Mouse (Mus musculus): ENCODE results near the gene Pcmtd2. TPM values are rescaled to one million over a fixed set of nuclear protein-coding genes. Genes with fewer than 3 reads are reported as not detected.

Pcmtd2 gene
- polyA plus RNA-seq, 1 experiment from 2014 or later, result 18.2 TPM

DNA sequence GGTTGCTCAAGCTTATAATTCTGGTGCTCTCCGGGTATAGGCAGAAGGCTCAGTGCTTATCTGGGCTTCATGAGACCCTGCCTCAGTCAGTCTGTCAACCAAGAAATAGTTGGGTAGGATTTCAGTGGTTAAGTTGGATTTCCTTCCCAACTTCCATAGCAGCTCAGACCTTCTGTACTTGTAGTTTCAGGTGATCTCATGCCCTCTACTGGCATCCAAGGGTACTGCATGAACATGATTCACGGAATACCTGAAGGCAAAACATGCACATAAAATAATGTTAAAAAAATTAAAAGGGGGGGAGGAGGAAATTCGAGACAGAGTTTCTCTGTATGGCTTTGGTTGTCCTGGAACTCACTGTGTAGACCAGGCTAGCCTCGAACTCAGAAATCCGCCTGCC, 29.3 kb downstream of the Pcmtd2 start:
- H3K36me3 ChIP-seq, result peaks cover 45% of the 10 kb centered on the region
- no peaks in the 10 kb centered on the region for H3K27me3 ChIP-seq (replicated peaks)
- no peaks in the 10 kb centered on the region for H3K9me3 ChIP-seq (replicated peaks)
- peaks cover 25% of the 10 kb centered on the region for H3K4me1 ChIP-seq
- H3K9ac ChIP-seq, result no peak overlapping the region
- no peak overlapping the region for H3K4me2 ChIP-seq
- H3K4me3 ChIP-seq, result no peak overlapping the region
- no peak for ATAC-seq
- no peak overlapping the region for H3K27ac ChIP-seq
- whole genome bisulfite sequencing (ENCODE audit: insufficient replicate concordance), result 47% methylated on average over 5 of the region's 5 CpGs

DNA sequence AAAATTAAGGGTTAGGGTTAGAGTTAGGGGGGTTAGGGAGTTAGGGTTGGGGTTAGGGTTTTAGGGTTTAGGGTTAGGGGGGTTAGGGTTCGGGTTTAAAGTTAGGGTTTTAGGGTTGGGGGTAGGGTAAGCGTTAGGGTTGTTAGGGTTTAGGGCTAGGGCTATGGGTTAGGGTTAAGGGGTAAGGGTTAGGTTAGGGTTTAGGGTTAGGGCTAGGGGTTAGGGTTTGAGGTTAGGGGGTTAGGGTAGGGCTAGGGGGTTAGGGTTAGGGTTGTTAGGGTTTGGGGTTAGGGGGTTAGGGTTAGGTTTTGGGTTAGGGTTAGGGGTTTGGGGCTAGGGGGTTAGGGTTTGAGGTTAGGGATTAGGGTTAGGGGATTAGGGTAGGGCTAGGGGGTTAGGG, 33.4 kb downstream of the Pcmtd2 start:
- WGBS (ENCODE audit: insufficient replicate concordance), result 68% methylated on average over 2 of the region's 2 CpGs
- H3K36me3 ChIP-seq, result peaks cover 58% of the 10 kb centered on the region
- H3K27me3 ChIP-seq (replicated peaks), result no peaks in the 10 kb centered on the region
- H3K9ac ChIP-seq, result no peak overlapping the region
- peaks cover 3% of the 10 kb centered on the region for H3K4me1 ChIP-seq
- no peak overlapping the region for H3K4me2 ChIP-seq
- no peaks in the 10 kb centered on the region for H3K9me3 ChIP-seq (replicated peaks)
- no peak overlapping the region for H3K4me3 ChIP-seq
- H3K27ac ChIP-seq, result no peak overlapping the region
- ATAC-seq, result no peak

DNA sequence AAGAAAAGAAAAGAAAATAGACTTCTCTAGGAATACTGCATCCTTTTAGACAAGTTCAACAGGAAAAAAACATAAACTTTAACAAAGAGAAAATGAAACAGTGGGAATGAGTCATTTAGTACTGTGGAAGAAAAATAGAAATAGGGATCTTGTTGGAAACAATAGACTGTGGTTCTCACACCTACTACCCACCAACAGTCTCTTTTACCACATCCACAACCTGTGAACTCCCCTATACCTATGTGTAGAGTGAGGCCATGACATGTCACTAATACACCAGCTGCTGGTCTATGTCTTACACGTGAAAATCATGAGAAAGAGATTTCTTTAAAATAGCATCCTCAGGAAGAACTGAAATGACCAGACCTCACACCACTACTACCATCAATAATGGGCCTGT, 41.2 kb downstream of the Pcmtd2 start:
- Histone ChIP-seq H3K4me1 (no peaks in the 10 kb centered on the region), H3K27me3 (replicated peaks) (no peaks in the 10 kb centered on the region), H3K4me3 (no peak overlapping the region), H3K36me3 (peaks cover 17% of the 10 kb centered on the region), H3K9ac (no peak overlapping the region), H3K9me3 (replicated peaks) (no peaks in the 10 kb centered on the region), H3K27ac (no peak overlapping the region), H3K4me2 (no peak overlapping the region)
- WGBS (ENCODE audit: insufficient replicate concordance), result 45% methylated on average over 1 of the region's 1 CpGs
- ATAC-seq, result no peak

DNA sequence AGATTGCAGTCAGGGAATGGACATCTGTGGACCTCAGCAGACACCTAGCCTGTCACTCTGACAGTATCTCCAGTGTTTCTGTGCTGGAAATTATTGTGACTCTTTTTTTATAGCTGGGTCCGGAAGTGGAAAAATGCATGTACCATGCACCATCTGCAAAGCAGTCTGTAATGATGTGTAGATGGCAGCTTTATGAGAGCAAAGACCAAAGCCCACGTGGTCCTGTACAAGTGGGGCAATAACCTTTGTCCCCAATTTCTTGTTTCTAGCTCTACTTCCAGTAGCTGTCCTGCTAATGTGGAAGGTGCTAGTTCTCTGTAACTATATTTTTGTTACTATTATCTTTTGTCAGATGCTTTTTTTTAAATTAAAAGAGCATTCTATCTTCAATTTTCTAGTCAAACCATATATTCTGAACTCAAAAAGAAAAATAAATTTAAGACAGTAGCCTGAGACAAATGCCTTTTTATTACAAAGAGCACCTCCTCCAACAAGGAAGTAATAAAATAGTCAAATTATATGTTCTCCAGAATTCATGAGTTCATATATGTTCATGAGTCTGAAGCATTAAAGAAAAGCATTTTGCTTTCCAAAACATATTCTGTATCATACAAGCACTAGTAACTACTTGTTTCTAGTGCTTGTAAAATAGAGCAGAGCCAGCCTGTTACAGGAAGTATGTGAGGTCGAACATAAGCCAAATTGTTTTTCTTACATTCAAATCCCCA, 45.5 kb downstream of the Pcmtd2 start:
- Histone ChIP-seq H3K36me3 (no peaks in the 10 kb centered on the region), H3K27ac (no peak overlapping the region), H3K4me1 (no peaks in the 10 kb centered on the region), H3K27me3 (replicated peaks) (no peaks in the 10 kb centered on the region), H3K4me3 (no peak overlapping the region), H3K4me2 (no peak overlapping the region), H3K9ac (no peak overlapping the region), H3K9me3 (replicated peaks) (no peaks in the 10 kb centered on the region)
- WGBS (ENCODE audit: insufficient replicate concordance), result 71% methylated on average over 3 of the region's 3 CpGs
- no peak for ATAC-seq

Other genes with a start within 250 kb of the Pcmtd2 start
- 45.6 and 48.2 TPM in 2 replicates for gene Prpf6, start 246.0 kb upstream of the Pcmtd2 start, polyA plus RNA-seq (2016; fragmentation: Nextera tagmentation; extraction: Ambion mirVana)
- gene Zfp512b, start 245.1 kb upstream of the Pcmtd2 start, polyA plus RNA-seq (2016; fragmentation: Nextera tagmentation; extraction: Ambion mirVana), result 22.2 and 23.4 TPM in 2 replicates
- gene Samd10, start 238.6 kb upstream of the Pcmtd2 start, polyA plus RNA-seq (2016; fragmentation: Nextera tagmentation; extraction: Ambion mirVana), result 2.8 and 3.0 TPM in 2 replicates
- not detected in 2 replicates for gene Gm29797, start 180.8 kb upstream of the Pcmtd2 start, polyA plus RNA-seq (2016; fragmentation: Nextera tagmentation; extraction: Ambion mirVana)
- 9.4 and 10.4 TPM in 2 replicates for gene Sox18, start 166.2 kb upstream of the Pcmtd2 start, polyA plus RNA-seq (2016; fragmentation: Nextera tagmentation; extraction: Ambion mirVana)
- gene Tcea2, start 157.5 kb upstream of the Pcmtd2 start, polyA plus RNA-seq (2016; fragmentation: Nextera tagmentation; extraction: Ambion mirVana), result 4.6 and 4.7 TPM in 2 replicates
- gene Rgs19, start 143.9 kb upstream of the Pcmtd2 start, polyA plus RNA-seq (2016; fragmentation: Nextera tagmentation; extraction: Ambion mirVana), result 24.0 and 26.9 TPM in 2 replicates
- not detected in 2 replicates for gene Lkaaear1, start 139.4 kb upstream of the Pcmtd2 start, polyA plus RNA-seq (2016; fragmentation: Nextera tagmentation; extraction: Ambion mirVana)
- gene Oprl1, start 122.8 kb upstream of the Pcmtd2 start, polyA plus RNA-seq (2016; fragmentation: Nextera tagmentation; extraction: Ambion mirVana), result 0.89 and 0.94 TPM in 2 replicates
- 0.07 TPM in 1 of 2 replicates, not detected in the other for gene Myt1, start 74.5 kb upstream of the Pcmtd2 start, polyA plus RNA-seq (2016; fragmentation: Nextera tagmentation; extraction: Ambion mirVana)
- gene Polr3k, start 26.5 kb downstream of the Pcmtd2 start, polyA plus RNA-seq (2016; fragmentation: Nextera tagmentation; extraction: Ambion mirVana), result 42.4 and 44.1 TPM in 2 replicates
- gene Gm14496, start 153.3 kb downstream of the Pcmtd2 start, polyA plus RNA-seq (2016; fragmentation: Nextera tagmentation; extraction: Ambion mirVana), result not detected in 2 replicates